Mouse (Mus musculus) neural tube, embryonic 14.5 days (tissue): ENCODE results near the gene Brd7. TPM values are rescaled to one million over a fixed set of nuclear protein-coding genes. Genes with fewer than 3 reads are reported as not detected.

Experiments
- ATAC-seq: fragments of 200-750 bp; cut with Nextera tagmentation; 2 replicates; pipeline ENCODE4 v1.8.0; 2017; ENCODE audit warnings: low read depth, mild to moderate bottlenecking, moderate TSS enrichment, moderate library complexity
- H3K27ac ChIP-seq: fragments of 300-500 bp; sonication (generic); 2 replicates; pipeline ENCODE4 v1.5.1; 2014; ENCODE audit warnings: low read depth, mild to moderate bottlenecking, control low read depth, low read length, moderate library complexity, mixed read lengths
- H3K27me3 ChIP-seq: fragments of 300-500 bp; sonication (generic); 2 replicates; pipeline ENCODE4 v1.6.1; 2014; ENCODE audit warnings: low read length; ENCODE audit not compliant: control insufficient read depth, insufficient read depth
- H3K36me3 ChIP-seq: fragments of 300-500 bp; sonication (generic); 2 replicates; pipeline ENCODE4 v1.6.1; 2014; ENCODE audit warnings: low read length, mixed read lengths; ENCODE audit not compliant: control insufficient read depth, insufficient read depth
- H3K4me1 ChIP-seq: fragments of 300-500 bp; sonication (generic); 2 replicates; pipeline ENCODE4 v1.6.1; 2014; ENCODE audit warnings: low read length; ENCODE audit not compliant: control insufficient read depth, insufficient read depth
- H3K4me2 ChIP-seq: fragments of 300-500 bp; sonication (generic); 2 replicates; pipeline ENCODE4 v1.6.1; 2014; ENCODE audit warnings: mild to moderate bottlenecking, low read depth, low read length, control low read depth
- H3K4me3 ChIP-seq: fragments of 300-500 bp; sonication (generic); 2 replicates; pipeline ENCODE4 v1.5.1; 2014; ENCODE audit warnings: low read depth, low read length, control low read depth, mixed read lengths
- H3K9ac ChIP-seq: fragments of 300-500 bp; sonication (generic); replicated peaks from 2 replicates; pipeline ENCODE4 v1.6.1; 2014; ENCODE audit warnings: low read depth, mild to moderate bottlenecking, control low read depth, low read length, mixed read lengths
- H3K9me3 ChIP-seq: fragments of 300-500 bp; sonication (generic); 2 replicates; pipeline ENCODE4 v1.6.1; 2016; ENCODE audit warnings: low read length; ENCODE audit not compliant: control insufficient read depth
- WGBS: fragments of 180-500 bp; shearing (Covaris S2); extraction: QIAGEN DNeasy Blood & Tissue Kit; methylation state at CpG from one replicate; pipeline ENCODE4 v1.1.7; 2014; 5-methylcytosine and 5-hydroxymethylcytosine counted together
- polyA plus RNA-seq: library from polyadenylated mRNA; unstranded; fragments of >200 nt; fragmentation: Nextera tagmentation; extraction: Ambion mirVana; gene quantifications from 2 replicates; pipeline ENCODE4 v1.2.1, GENCODE M21; 2014

Brd7 gene
- polyA plus RNA-seq, 1 experiment from 2014 or later, result 66.1 TPM

GRCm38 (mm10) chr8:88361044-88361707, 818 bp downstream of the Brd7 start:
- peaks cover 12% of the 10 kb centered on the region for H3K4me1 ChIP-seq
- H3K27ac ChIP-seq, result peak overlapping the region; percentile 82
- H3K9me3 ChIP-seq, result no peaks in the 10 kb centered on the region
- 2% methylated on average over 31 of the region's 31 CpGs for WGBS
- peaks cover 14% of the 10 kb centered on the region; the same call in 1 of the 2 replicates for H3K36me3 ChIP-seq
- ATAC-seq, result no peak
- H3K4me2 ChIP-seq, result peak overlapping the region; percentile 87
- peak overlapping the region; percentile 80 for H3K4me3 ChIP-seq
- no peaks in the 10 kb centered on the region for H3K27me3 ChIP-seq
- H3K9ac ChIP-seq, result peak overlapping the region; percentile 91

GRCm38 (mm10) chr8:88359959-88360358, 2.0 kb downstream of the Brd7 start:
- ATAC-seq, result no peak
- peaks cover 25% of the 10 kb centered on the region; the same call in 1 of the 2 replicates for H3K36me3 ChIP-seq
- H3K4me2 ChIP-seq, result peak overlapping the region; percentile 87; the same call in 1 of the 2 replicates
- H3K9me3 ChIP-seq, result no peaks in the 10 kb centered on the region
- no peak overlapping the region for H3K9ac ChIP-seq
- no peaks in the 10 kb centered on the region for H3K27me3 ChIP-seq
- H3K4me3 ChIP-seq, result no peak overlapping the region
- no peak overlapping the region for H3K27ac ChIP-seq
- peaks cover 12% of the 10 kb centered on the region for H3K4me1 ChIP-seq
- 89% methylated on average over 2 of the region's 2 CpGs for WGBS

- Histone ChIP-seq H3K9ac (no peak overlapping the region), H3K36me3 (peaks cover 26% of the 10 kb centered on the region; the same call in 1 of the 2 replicates), H3K4me1 (peaks cover 12% of the 10 kb centered on the region), H3K9me3 (no peaks in the 10 kb centered on the region), H3K27ac (no peak overlapping the region), H3K27me3 (no peaks in the 10 kb centered on the region), H3K4me3 (no peak overlapping the region), H3K4me2 (no peak overlapping the region)
- WGBS, result 85% methylated on average over 5 of the region's 5 CpGs
- no peak for ATAC-seq
Measured at GRCm38 (mm10) chr8:88357946-88358345, 4.0 kb downstream of the Brd7 start.

- no peak overlapping the region for H3K9ac ChIP-seq
- H3K36me3 ChIP-seq, result peaks cover 31% of the 10 kb centered on the region; the same call in 1 of the 2 replicates
- H3K4me3 ChIP-seq, result no peak overlapping the region
- no peak overlapping the region for H3K4me2 ChIP-seq
- peaks cover 12% of the 10 kb centered on the region for H3K4me1 ChIP-seq
- no peaks in the 10 kb centered on the region for H3K27me3 ChIP-seq
- no peak overlapping the region for H3K27ac ChIP-seq
- 87% methylated on average over 5 of the region's 5 CpGs for WGBS
- no peaks in the 10 kb centered on the region for H3K9me3 ChIP-seq
- no peak for ATAC-seq
Measured at GRCm38 (mm10) chr8:88357226-88357933, 4.6 kb downstream of the Brd7 start.

- Histone ChIP-seq H3K4me3 (no peak overlapping the region), H3K27ac (no peak overlapping the region), H3K36me3 (peaks cover 69% of the 10 kb centered on the region), H3K27me3 (no peaks in the 10 kb centered on the region), H3K4me2 (no peak overlapping the region), H3K9me3 (no peaks in the 10 kb centered on the region), H3K9ac (no peak overlapping the region), H3K4me1 (no peaks in the 10 kb centered on the region)
- 93% methylated on average over 2 of the region's 2 CpGs for whole genome bisulfite sequencing
- ATAC-seq, result no peak
Measured at GRCm38 (mm10) chr8:88349046-88349445, 12.9 kb downstream of the Brd7 start.

GRCm38 (mm10) chr8:88342026-88342425, 20.0 kb downstream of the Brd7 start:
- WGBS, result 93% methylated on average over 4 of the region's 4 CpGs
- ATAC-seq, result no peak
- H3K4me3 ChIP-seq, result no peak overlapping the region
- H3K4me2 ChIP-seq, result no peak overlapping the region
- no peaks in the 10 kb centered on the region for H3K9me3 ChIP-seq
- no peaks in the 10 kb centered on the region for H3K27me3 ChIP-seq
- no peak overlapping the region for H3K9ac ChIP-seq
- H3K27ac ChIP-seq, result no peak overlapping the region
- H3K36me3 ChIP-seq, result peaks cover 75% of the 10 kb centered on the region
- no peaks in the 10 kb centered on the region for H3K4me1 ChIP-seq

GRCm38 (mm10) chr8:88339887-88340695, 21.9 kb downstream of the Brd7 start:
- no peak for ATAC-seq
- WGBS, result 90% methylated on average over 2 of the region's 2 CpGs
- Histone ChIP-seq H3K36me3 (peaks cover 62% of the 10 kb centered on the region), H3K27ac (no peak overlapping the region), H3K9me3 (no peaks in the 10 kb centered on the region), H3K4me2 (no peak overlapping the region), H3K4me1 (no peaks in the 10 kb centered on the region), H3K4me3 (no peak overlapping the region), H3K9ac (no peak overlapping the region), H3K27me3 (no peaks in the 10 kb centered on the region)

GRCm38 (mm10) chr8:88339221-88339620, 22.8 kb downstream of the Brd7 start:
- ATAC-seq, result no peak
- peaks cover 64% of the 10 kb centered on the region for H3K36me3 ChIP-seq
- WGBS, result 67% methylated on average over 3 of the region's 3 CpGs

More at GRCm38 (mm10) chr8:88339221-88339620, 22.8 kb downstream of the Brd7 start:
- H3K27me3 ChIP-seq, result no peaks in the 10 kb centered on the region
- H3K4me1 ChIP-seq, result no peaks in the 10 kb centered on the region
- no peak overlapping the region for H3K4me2 ChIP-seq
- H3K9ac ChIP-seq, result no peak overlapping the region
- H3K27ac ChIP-seq, result no peak overlapping the region
- H3K4me3 ChIP-seq, result no peak overlapping the region
- H3K9me3 ChIP-seq, result no peaks in the 10 kb centered on the region
